Mouse (Mus musculus) midbrain, embryonic 11.5 days (tissue): ENCODE data around the gene Ell2. TPM values are rescaled to one million over a fixed set of nuclear protein-coding genes. Genes with fewer than 3 reads are reported as not detected.

Source experiments
- ATAC-seq: fragments of 200-750 bp; cut with Nextera tagmentation; 2 replicates; pipeline ENCODE4 v1.8.0; 2017; ENCODE audit warnings: moderate TSS enrichment, moderate library complexity; ENCODE audit not compliant: low FRiP score
- DNase-seq: peaks from one replicate; pipeline ENCODE4 v3.0.0; 2015; ENCODE audit warnings: low spot score; ENCODE audit errors: missing footprints
- H3K27ac ChIP-seq: fragments of 300-500 bp; sonication (generic); 2 replicates; pipeline ENCODE4 v1.5.1; 2014; ENCODE audit warnings: low read depth, low read length
- H3K27me3 ChIP-seq: fragments of 300-500 bp; sonication (generic); 2 replicates; pipeline ENCODE4 v1.6.1; 2014; ENCODE audit warnings: mild to moderate bottlenecking, low read length, moderate library complexity, mixed read lengths; ENCODE audit not compliant: control insufficient read depth, insufficient read depth
- H3K36me3 ChIP-seq: fragments of 300-500 bp; sonication (generic); 2 replicates; pipeline ENCODE4 v1.6.1; 2014; ENCODE audit warnings: mild to moderate bottlenecking, low read length, moderate library complexity, mixed read lengths; ENCODE audit not compliant: control insufficient read depth, insufficient read depth
- H3K4me1 ChIP-seq: fragments of 300-500 bp; sonication (generic); 2 replicates; pipeline ENCODE4 v1.6.1; 2014; ENCODE audit warnings: low read length; ENCODE audit not compliant: control insufficient read depth, insufficient read depth
- H3K4me2 ChIP-seq: fragments of 300-500 bp; sonication (generic); 2 replicates; pipeline ENCODE4 v1.6.1; 2014; ENCODE audit warnings: mild to moderate bottlenecking, moderate library complexity
- H3K4me3 ChIP-seq: fragments of 300-500 bp; sonication (generic); 2 replicates; pipeline ENCODE4 v1.5.1; 2014; ENCODE audit warnings: low read depth, low read length
- H3K9ac ChIP-seq: fragments of 300-500 bp; sonication (generic); 2 replicates; pipeline ENCODE4 v1.6.1; 2014; ENCODE audit warnings: low read length
- H3K9me3 ChIP-seq: fragments of 300-500 bp; sonication (generic); 2 replicates; pipeline ENCODE4 v1.6.1; 2016; ENCODE audit warnings: low read length; ENCODE audit not compliant: control insufficient read depth
- WGBS: fragments of 180-500 bp; shearing (Covaris S2); extraction: QIAGEN DNeasy Blood & Tissue Kit; methylation state at CpG from one replicate; pipeline ENCODE4 v1.1.7; 2014; 5-methylcytosine and 5-hydroxymethylcytosine counted together
- polyA plus RNA-seq: library from polyadenylated mRNA; unstranded; fragments of >200 nt; fragmentation: Nextera tagmentation; extraction: Ambion mirVana; gene quantifications from 2 replicates; pipeline ENCODE4 v1.2.1, GENCODE M21; 2014

Gene Ell2
- polyA plus RNA-seq, 1 experiment from 2014 or later: 5.1 TPM

DNA sequence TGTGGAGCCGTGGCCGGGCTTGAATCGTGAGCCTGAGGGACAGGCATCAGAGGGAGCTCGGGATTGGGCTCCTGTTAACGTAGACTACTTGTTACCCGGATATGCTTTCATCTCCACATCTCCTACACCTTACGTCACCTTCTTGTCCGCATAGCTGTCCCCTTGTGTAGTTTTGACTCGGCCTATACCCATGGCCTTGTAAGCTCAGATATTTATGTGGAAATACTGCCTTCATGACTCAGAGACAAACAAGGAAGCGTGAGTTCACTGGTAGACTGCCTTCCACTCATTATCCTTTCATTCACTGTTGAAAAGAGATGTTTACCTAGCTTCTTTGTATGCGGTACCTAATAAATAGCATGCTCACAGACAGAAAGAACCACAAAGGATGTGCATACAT lies 79.7 kb downstream of the Ell2 start:
- H3K27ac ChIP-seq: no peak overlapping the region
- H3K9me3 ChIP-seq: no peaks in the 10 kb centered on the region
- no peaks in the 10 kb centered on the region for H3K36me3 ChIP-seq
- no peak overlapping the region for H3K9ac ChIP-seq
- WGBS: 89% methylated on average over 11 of the region's 11 CpGs
- no peak for DNase-seq
- no peaks in the 10 kb centered on the region for H3K27me3 ChIP-seq
- H3K4me2 ChIP-seq: no peak overlapping the region
- H3K4me3 ChIP-seq: no peak overlapping the region
- ATAC-seq: no peak
- H3K4me1 ChIP-seq: no peaks in the 10 kb centered on the region

DNA sequence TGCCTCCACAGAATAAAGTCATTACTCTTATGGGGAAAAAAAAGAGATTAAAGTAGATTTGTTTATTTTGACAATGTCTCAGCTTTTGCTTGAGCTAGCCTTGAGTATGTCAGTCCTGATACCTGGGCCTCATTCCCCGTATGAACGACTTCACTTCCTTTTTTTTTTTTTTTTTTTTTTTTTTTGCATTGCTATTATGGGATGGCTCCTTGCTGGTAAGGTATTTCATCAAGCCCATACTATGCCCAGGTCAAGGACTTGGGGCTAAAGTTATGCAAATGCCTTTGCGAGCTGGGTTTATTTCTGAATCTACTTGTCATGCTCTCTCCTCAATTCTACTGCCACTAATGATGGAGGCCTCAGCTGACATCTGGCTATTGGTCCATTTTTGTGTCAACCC lies 80.8 kb downstream of the Ell2 start:
- WGBS: 90% methylated on average over 3 of the region's 3 CpGs
- H3K4me2 ChIP-seq: no peak overlapping the region
- H3K9me3 ChIP-seq: no peaks in the 10 kb centered on the region
- no peak overlapping the region for H3K27ac ChIP-seq
- no peak for ATAC-seq
- H3K27me3 ChIP-seq: no peaks in the 10 kb centered on the region
- H3K9ac ChIP-seq: no peak overlapping the region
- H3K4me3 ChIP-seq: no peak overlapping the region
- no peaks in the 10 kb centered on the region for H3K4me1 ChIP-seq
- H3K36me3 ChIP-seq: no peaks in the 10 kb centered on the region
- no peak for DNase-seq

DNA sequence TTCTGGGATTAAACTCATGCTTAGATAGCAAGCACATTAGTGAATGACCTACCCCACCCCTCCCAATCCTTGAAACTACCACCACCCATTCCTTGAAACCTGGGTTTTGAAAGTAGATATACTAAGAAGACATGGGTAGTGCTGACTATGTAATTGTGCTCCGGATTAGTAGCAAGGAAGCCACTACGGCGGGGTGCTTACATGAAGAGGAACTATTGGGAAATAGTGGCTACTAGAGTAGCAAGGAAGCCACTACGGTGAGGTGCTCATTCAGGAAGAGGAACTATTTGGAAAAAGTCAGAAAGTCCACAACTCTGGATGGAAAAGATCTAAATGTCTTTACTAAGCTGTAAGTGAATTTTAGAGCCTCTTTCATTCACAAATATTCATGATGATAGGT lies 81.6 kb downstream of the Ell2 start:
- Histone ChIP-seq H3K27ac (no peak overlapping the region), H3K9me3 (no peaks in the 10 kb centered on the region), H3K36me3 (no peaks in the 10 kb centered on the region), H3K4me1 (no peaks in the 10 kb centered on the region), H3K27me3 (no peaks in the 10 kb centered on the region), H3K4me2 (no peak overlapping the region), H3K4me3 (no peak overlapping the region), H3K9ac (no peak overlapping the region)
- WGBS: 95% methylated on average over 4 of the region's 4 CpGs
- ATAC-seq (no peak), DNase-seq (no peak)

DNA sequence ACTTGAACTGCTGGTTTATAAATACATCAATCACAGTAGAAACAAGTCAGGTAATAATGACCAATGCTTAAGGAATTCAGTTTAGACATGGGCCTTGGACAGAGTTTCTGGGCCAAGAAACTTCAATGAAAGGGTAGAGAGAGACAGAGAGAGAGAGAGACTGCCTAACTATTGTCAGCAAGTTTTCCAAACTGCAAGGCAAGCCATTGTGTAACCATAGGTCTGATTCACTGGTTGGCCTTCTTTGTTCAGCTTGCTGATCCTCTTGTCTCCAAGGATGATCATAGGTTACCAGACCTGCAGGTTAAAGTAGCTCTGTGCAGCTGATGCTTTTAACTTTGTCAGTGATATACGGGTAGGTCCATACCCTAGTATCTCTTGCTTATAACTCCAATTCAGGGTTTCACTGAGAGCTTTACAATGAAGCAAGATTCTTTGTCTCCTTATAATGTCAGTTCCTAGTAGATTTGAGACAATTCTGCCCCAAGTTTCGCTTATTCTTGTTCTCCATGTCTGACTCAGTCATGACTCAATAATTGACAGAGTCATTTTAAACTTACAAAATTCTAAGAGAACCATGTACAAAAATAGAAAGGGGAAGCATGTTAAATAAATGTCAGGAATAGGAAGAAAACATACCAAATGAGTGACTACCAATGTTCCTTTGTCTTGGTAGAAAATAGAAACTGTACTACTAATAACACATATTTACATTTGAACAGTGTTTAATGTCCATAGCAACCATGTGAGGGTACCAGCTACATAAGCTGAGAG lies 82.7 kb downstream of the Ell2 start:
- Histone ChIP-seq H3K4me2 (no peak overlapping the region), H3K36me3 (no peaks in the 10 kb centered on the region), H3K27ac (no peak overlapping the region), H3K4me3 (no peak overlapping the region), H3K4me1 (no peaks in the 10 kb centered on the region), H3K9me3 (no peaks in the 10 kb centered on the region), H3K9ac (no peak overlapping the region), H3K27me3 (no peaks in the 10 kb centered on the region)
- WGBS: 81% methylated on average over 2 of the region's 2 CpGs
- ATAC-seq (no peak), DNase-seq (no peak)

DNA sequence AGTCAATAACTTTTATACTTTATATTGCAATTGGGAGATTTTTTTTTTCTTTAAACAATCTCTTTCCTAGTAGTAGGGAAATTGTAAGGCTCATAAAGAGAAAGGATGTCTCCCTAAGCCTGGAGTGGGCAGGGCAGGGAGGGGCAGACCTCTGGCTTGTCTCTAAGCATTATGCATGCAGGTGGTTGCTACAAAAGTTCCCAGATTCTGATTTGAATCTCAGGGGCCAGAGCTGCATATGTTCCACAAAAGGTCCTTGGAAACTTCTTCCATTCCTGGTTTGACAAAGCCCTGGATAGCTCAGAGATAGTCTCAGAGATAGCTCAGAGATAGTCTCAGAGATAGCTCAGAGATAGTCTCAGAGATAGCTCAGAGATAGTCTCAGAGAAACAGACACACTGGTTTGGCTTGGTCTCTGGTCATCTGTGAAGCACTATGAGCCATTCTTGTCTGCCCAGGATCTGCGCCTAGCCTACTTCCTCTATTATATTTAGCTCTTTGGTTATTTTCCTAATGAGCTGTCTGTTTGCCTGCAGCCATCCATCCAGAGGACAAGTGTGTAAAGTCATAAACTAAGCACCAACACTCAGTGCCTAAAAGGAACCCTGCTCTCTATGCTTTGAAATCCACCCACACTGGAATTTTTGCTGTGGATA lies 84.1 kb downstream of the Ell2 start:
- 89% methylated on average over 1 of the region's 1 CpGs for WGBS
- H3K27me3 ChIP-seq: no peaks in the 10 kb centered on the region
- H3K4me2 ChIP-seq: no peak overlapping the region
- DNase-seq (no peak), ATAC-seq (no peak)
- no peaks in the 10 kb centered on the region for H3K36me3 ChIP-seq
- H3K4me1 ChIP-seq: no peaks in the 10 kb centered on the region
- no peak overlapping the region for H3K9ac ChIP-seq
- H3K9me3 ChIP-seq: no peaks in the 10 kb centered on the region
- H3K4me3 ChIP-seq: no peak overlapping the region
- no peak overlapping the region for H3K27ac ChIP-seq

- H3K4me2 ChIP-seq: no peak overlapping the region
- no peak for ATAC-seq
- DNase-seq: no peak
- no peaks in the 10 kb centered on the region for H3K4me1 ChIP-seq
- no peak overlapping the region for H3K27ac ChIP-seq
- H3K9ac ChIP-seq: no peak overlapping the region
- H3K9me3 ChIP-seq: no peaks in the 10 kb centered on the region
- H3K4me3 ChIP-seq: no peak overlapping the region
- WGBS: 65% methylated on average over 6 of the region's 6 CpGs
- H3K27me3 ChIP-seq: no peaks in the 10 kb centered on the region
- no peaks in the 10 kb centered on the region for H3K36me3 ChIP-seq
These were observed 87.5 kb downstream of the Ell2 start for GRCm38 (mm10) chr13:75793863-75794629.

- Histone ChIP-seq H3K27ac (no peak overlapping the region), H3K4me3 (no peak overlapping the region), H3K27me3 (no peaks in the 10 kb centered on the region), H3K36me3 (no peaks in the 10 kb centered on the region), H3K9ac (no peak overlapping the region), H3K4me2 (peak overlapping the region; percentile 40), H3K4me1 (no peaks in the 10 kb centered on the region), H3K9me3 (no peaks in the 10 kb centered on the region)
- DNase-seq (peak; percentile 99), ATAC-seq (peak; percentile 97)
- 35% methylated on average over 18 of the region's 18 CpGs for WGBS
These were observed 91.0 kb downstream of the Ell2 start for GRCm38 (mm10) chr13:75797369-75798141.

- no peak for DNase-seq
- Histone ChIP-seq H3K4me3 (no peak overlapping the region), H3K4me2 (no peak overlapping the region), H3K9me3 (no peaks in the 10 kb centered on the region), H3K4me1 (no peaks in the 10 kb centered on the region), H3K27me3 (no peaks in the 10 kb centered on the region), H3K36me3 (no peaks in the 10 kb centered on the region), H3K27ac (no peak overlapping the region), H3K9ac (no peak overlapping the region)
- no peak for ATAC-seq
- 82% methylated on average over 7 of the region's 7 CpGs for WGBS
These were observed 92.1 kb downstream of the Ell2 start for GRCm38 (mm10) chr13:75798413-75799302.
